Mouse (Mus musculus) stomach, postnatal 0 days (tissue): ENCODE measurements around the gene Ces5a. TPM values are rescaled to one million over a fixed set of nuclear protein-coding genes. Genes with fewer than 3 reads are reported as not detected.

Experiments
- ATAC-seq: fragments of 200-750 bp; cut with Nextera tagmentation; 2 replicates; pipeline ENCODE4 v1.8.0; 2017; ENCODE audit not compliant: low FRiP score, low TSS enrichment
- DNase-seq: peaks from one replicate; pipeline ENCODE4 v3.0.0-alpha.2; 2016; ENCODE audit warnings: low spot score
- H3K27ac ChIP-seq: fragments of 300-500 bp; sonication (generic); replicated peaks from 2 replicates; pipeline ENCODE4 v1.5.1; 2014; ENCODE audit warnings: mild to moderate bottlenecking, control low read depth
- H3K27me3 ChIP-seq: fragments of 300-500 bp; sonication (generic); 2 replicates; pipeline ENCODE4 v1.6.1; 2014; ENCODE audit warnings: low read length; ENCODE audit not compliant: control insufficient read depth, insufficient read depth
- H3K36me3 ChIP-seq: fragments of 300-500 bp; sonication (generic); 2 replicates; pipeline ENCODE4 v1.6.1; 2014; ENCODE audit warnings: low read length, mixed read lengths; ENCODE audit not compliant: control insufficient read depth, insufficient read depth
- H3K4me1 ChIP-seq: fragments of 300-500 bp; sonication (generic); replicated peaks from 2 replicates; pipeline ENCODE4 v1.6.1; 2014; ENCODE audit warnings: antibody characterized with exemption; ENCODE audit not compliant: control insufficient read depth, insufficient read depth
- H3K4me2 ChIP-seq: fragments of 300-500 bp; sonication (generic); replicated peaks from 2 replicates; pipeline ENCODE4 v1.6.1; 2014; ENCODE audit warnings: low read depth, mild to moderate bottlenecking, control low read depth, moderate library complexity
- H3K4me3 ChIP-seq: fragments of 300-500 bp; sonication (generic); 2 replicates; pipeline ENCODE4 v1.5.1; 2014; ENCODE audit warnings: low read depth, low read length, control low read depth
- H3K9ac ChIP-seq: fragments of 300-500 bp; sonication (generic); 2 replicates; pipeline ENCODE4 v1.6.1; 2014; ENCODE audit warnings: mild to moderate bottlenecking, low read length, control low read depth, mixed read lengths
- H3K9me3 ChIP-seq: fragments of 300-500 bp; sonication (generic); 2 replicates; pipeline ENCODE4 v1.6.1; 2016; ENCODE audit warnings: low read length; ENCODE audit not compliant: control insufficient read depth
- EP300 ChIP-seq: optimal IDR thresholded peaks from 2 replicates; pipeline ENCODE3; 2016; ENCODE audit warnings: antibody characterized with exemption
- WGBS: fragments of 180-500 bp; shearing (Covaris S2); extraction: QIAGEN DNeasy Blood & Tissue Kit; methylation state at CpG from one replicate; pipeline ENCODE4 v1.1.7; 2014; 5-methylcytosine and 5-hydroxymethylcytosine counted together
- polyA plus RNA-seq: library from polyadenylated mRNA; unstranded; fragments of >200 nt; fragmentation: Nextera tagmentation; extraction: Ambion mirVana; gene quantifications from 2 replicates; pipeline ENCODE4 v1.2.1, GENCODE M21; 2015

Gene Ces5a
- polyA plus RNA-seq, 1 experiment from 2014 or later: 0.41 TPM

DNA sequence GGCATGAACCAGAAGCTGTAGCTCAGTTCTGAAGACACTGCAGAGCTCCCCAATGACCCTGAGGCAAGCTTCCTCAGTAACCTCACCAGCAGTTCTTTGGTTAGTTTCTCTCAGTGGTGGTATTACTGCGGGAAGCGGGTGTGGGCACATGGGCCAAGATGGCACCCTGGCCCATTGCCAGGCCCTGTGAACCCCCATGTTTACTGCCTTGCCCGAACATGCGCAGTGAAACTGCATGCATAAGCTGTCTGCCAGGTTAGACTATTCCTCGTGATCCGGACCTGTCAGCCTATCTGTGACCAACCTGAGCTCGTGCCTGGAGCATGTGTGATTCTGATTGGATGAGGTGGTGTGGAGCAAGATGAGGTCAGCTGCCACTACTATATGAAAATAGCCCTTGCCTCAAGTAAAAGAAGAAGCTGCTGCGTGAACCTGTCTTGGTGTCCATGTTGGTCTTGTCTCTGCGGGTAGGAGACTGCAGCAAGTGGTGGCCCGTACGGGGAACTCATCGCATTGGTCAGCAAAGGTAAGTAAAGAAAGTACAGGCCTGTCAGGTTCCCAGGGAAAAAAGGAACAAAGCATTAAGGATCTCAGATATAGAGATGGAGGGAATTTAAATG lies 81.3 kb downstream of the Ces5a start:
- Histone ChIP-seq H3K4me3 (no peak overlapping the region), H3K36me3 (no peaks in the 10 kb centered on the region), H3K4me2 (no peak overlapping the region), H3K4me1 (no peaks in the 10 kb centered on the region), H3K9ac (no peak overlapping the region), H3K27ac (no peak overlapping the region), H3K27me3 (no peaks in the 10 kb centered on the region), H3K9me3 (no peaks in the 10 kb centered on the region)
- DNase-seq: no peak
- no peak for ATAC-seq
- WGBS: 89% methylated on average over 12 of the region's 12 CpGs
- TF ChIP-seq EP300: no peak

Other genes with a start within 250 kb of the Ces5a start
- 0.05 and 0.13 TPM in 2 replicates for gene Ces1g, start 198.5 kb downstream of the Ces5a start, polyA plus RNA-seq
- not detected in 2 replicates for gene Ces1h, start 156.1 kb downstream of the Ces5a start, polyA plus RNA-seq